Mouse (Mus musculus) kidney, postnatal 0 days (tissue): ENCODE measurements at regions not wholly inside any gene's neighbourhood (a gene's known extent, or its start where the extent isn't known, plus 50 kb on each side); places are given as distances from the start of the nearest gene placed in this dataset.

Source experiments
- ATAC-seq: fragments of 200-750 bp; cut with Nextera tagmentation; replicated peaks from 2 replicates; pipeline ENCODE4 v1.8.0; 2017; ENCODE audit warnings: low read depth, moderate number of reproducible peaks, moderate TSS enrichment, moderate library complexity; ENCODE audit not compliant: low FRiP score
- DNase-seq: peaks from one replicate; pipeline ENCODE4 v3.0.0-alpha.2; 2016; ENCODE audit warnings: low spot score
- H3K27ac ChIP-seq: fragments of 300-500 bp; sonication (generic); 2 replicates; pipeline ENCODE4 v1.5.1; 2014; ENCODE audit warnings: mild to moderate bottlenecking
- H3K27me3 ChIP-seq: fragments of 300-500 bp; sonication (generic); 2 replicates; pipeline ENCODE4 v1.6.1; 2014; ENCODE audit warnings: low read length, mixed read lengths; ENCODE audit not compliant: insufficient read depth
- H3K36me3 ChIP-seq: fragments of 300-500 bp; sonication (generic); 2 replicates; pipeline ENCODE4 v1.6.1; 2014; ENCODE audit warnings: low read length, mixed read lengths; ENCODE audit not compliant: insufficient read depth
- H3K4me1 ChIP-seq: fragments of 300-500 bp; sonication (generic); replicated peaks from 2 replicates; pipeline ENCODE4 v1.6.1; 2014; ENCODE audit warnings: antibody characterized with exemption, low read length, mixed read lengths; ENCODE audit not compliant: insufficient read depth
- H3K4me2 ChIP-seq: fragments of 300-500 bp; sonication (generic); 2 replicates; pipeline ENCODE4 v1.6.1; 2014; ENCODE audit warnings: mild to moderate bottlenecking, low read length, moderate library complexity, mixed read lengths
- H3K4me3 ChIP-seq: fragments of 300-500 bp; sonication (generic); replicated peaks from 2 replicates; pipeline ENCODE4 v1.5.1; 2014; ENCODE audit warnings: low read depth, low read length
- H3K9ac ChIP-seq: fragments of 300-500 bp; sonication (generic); 2 replicates; pipeline ENCODE4 v1.6.1; 2014; ENCODE audit warnings: low read depth, low read length
- H3K9me3 ChIP-seq: fragments of 300-500 bp; sonication (generic); replicated peaks from 2 replicates; pipeline ENCODE4 v1.6.1; 2016; ENCODE audit warnings: low read length, inconsistent platforms, mixed read lengths
- CTCF ChIP-seq: IDR thresholded peaks from 2 replicates; pipeline ENCODE4 v1.5.1; 2016; ENCODE audit warnings: antibody characterized with exemption, low read depth, mild to moderate bottlenecking, moderate library complexity
- WGBS: fragments of 180-500 bp; shearing (Covaris S2); extraction: QIAGEN DNeasy Blood & Tissue Kit; methylation state at CpG from one replicate; pipeline ENCODE4 v1.1.7; 2014; 5-methylcytosine and 5-hydroxymethylcytosine counted together

- ATAC-seq (no peak), DNase-seq (no peak)
- 72% methylated on average over 4 of the region's 4 CpGs for WGBS
- no peak overlapping the region for H3K4me2 ChIP-seq
- H3K9ac ChIP-seq: no peak overlapping the region
- no peaks in the 10 kb centered on the region for H3K27me3 ChIP-seq
- no peak for TF ChIP-seq CTCF
- H3K4me1 ChIP-seq: no peaks in the 10 kb centered on the region
- no peak overlapping the region for H3K4me3 ChIP-seq
- no peaks in the 10 kb centered on the region for H3K36me3 ChIP-seq
- H3K9me3 ChIP-seq: no peaks in the 10 kb centered on the region
- no peak overlapping the region for H3K27ac ChIP-seq
These were observed 245.7 kb downstream of the Flrt2 start for GRCm38 (mm10) chr12:95937705-95938104.

DNA sequence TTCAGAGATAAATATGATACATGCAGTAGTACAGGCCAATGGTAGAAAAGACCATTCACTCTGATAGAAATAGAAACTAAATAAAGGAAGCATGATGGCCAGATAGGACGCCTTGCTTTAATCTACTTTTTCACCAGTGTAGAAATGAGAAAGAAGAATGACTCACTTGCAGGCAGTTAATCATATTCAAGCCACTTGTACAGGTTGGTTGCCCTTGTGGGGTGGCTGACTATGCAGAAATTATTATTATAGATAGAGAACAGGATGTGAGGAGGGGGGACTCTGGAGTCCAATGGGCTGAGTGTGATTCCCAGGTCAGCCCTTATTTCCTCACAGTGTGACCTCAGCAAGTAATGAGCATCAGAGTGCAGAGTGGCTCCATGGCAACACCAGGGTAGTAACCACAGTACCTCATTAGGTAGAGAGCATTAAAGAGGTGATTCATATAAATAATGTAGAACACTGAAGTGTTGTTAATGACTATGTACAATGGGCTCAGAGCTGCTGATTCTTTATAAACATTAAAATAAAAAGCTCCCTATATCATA is 248.5 kb downstream of the Flrt2 start:
- H3K27ac ChIP-seq: no peak overlapping the region
- no peaks in the 10 kb centered on the region for H3K9me3 ChIP-seq
- H3K4me1 ChIP-seq: no peaks in the 10 kb centered on the region
- ATAC-seq (no peak), DNase-seq (no peak)
- no peaks in the 10 kb centered on the region for H3K36me3 ChIP-seq
- no peak overlapping the region for H3K4me3 ChIP-seq
- no peak overlapping the region for H3K9ac ChIP-seq
- no peak overlapping the region for H3K4me2 ChIP-seq
- 71% methylated on average over 1 of the region's 1 CpGs for WGBS
- no peaks in the 10 kb centered on the region for H3K27me3 ChIP-seq
- no peak for TF ChIP-seq CTCF

GRCm38 (mm10) chr12:95959786-95960504 is 267.9 kb downstream of the Flrt2 start:
- 83% methylated on average over 6 of the region's 6 CpGs for WGBS
- no peak overlapping the region for H3K27ac ChIP-seq
- H3K27me3 ChIP-seq: no peaks in the 10 kb centered on the region
- TF ChIP-seq CTCF: no peak
- H3K9ac ChIP-seq: no peak overlapping the region
- H3K4me3 ChIP-seq: no peak overlapping the region
- ATAC-seq: no peak
- H3K9me3 ChIP-seq: no peaks in the 10 kb centered on the region
- H3K36me3 ChIP-seq: no peaks in the 10 kb centered on the region
- H3K4me1 ChIP-seq: no peaks in the 10 kb centered on the region
- H3K4me2 ChIP-seq: no peak overlapping the region
- no peak for DNase-seq

DNA sequence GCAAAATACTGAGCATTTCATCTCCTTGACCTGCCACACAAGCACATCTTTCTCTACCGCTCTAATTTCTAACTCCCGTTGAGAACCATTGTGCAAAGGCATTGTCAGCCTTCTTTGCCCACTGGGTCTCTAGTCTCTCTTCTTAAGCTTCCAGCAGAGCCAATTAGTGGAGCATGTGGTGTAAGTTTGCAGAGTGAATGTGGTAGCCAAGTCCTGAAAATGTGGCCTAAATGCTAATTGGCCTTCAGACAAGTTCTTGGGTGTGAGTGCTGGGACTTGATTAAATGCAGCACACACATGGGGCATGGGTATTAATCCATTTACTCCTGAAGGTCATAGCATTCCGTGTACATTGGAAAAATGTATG is 268.5 kb downstream of the Flrt2 start:
- Histone ChIP-seq H3K4me3 (no peak overlapping the region), H3K9me3 (no peaks in the 10 kb centered on the region), H3K4me1 (no peaks in the 10 kb centered on the region), H3K9ac (no peak overlapping the region), H3K36me3 (no peaks in the 10 kb centered on the region), H3K4me2 (no peak overlapping the region), H3K27ac (no peak overlapping the region), H3K27me3 (no peaks in the 10 kb centered on the region)
- no peak for TF ChIP-seq CTCF
- DNase-seq (no peak), ATAC-seq (no peak)
- 85% methylated on average over 3 of the region's 3 CpGs for WGBS

DNA sequence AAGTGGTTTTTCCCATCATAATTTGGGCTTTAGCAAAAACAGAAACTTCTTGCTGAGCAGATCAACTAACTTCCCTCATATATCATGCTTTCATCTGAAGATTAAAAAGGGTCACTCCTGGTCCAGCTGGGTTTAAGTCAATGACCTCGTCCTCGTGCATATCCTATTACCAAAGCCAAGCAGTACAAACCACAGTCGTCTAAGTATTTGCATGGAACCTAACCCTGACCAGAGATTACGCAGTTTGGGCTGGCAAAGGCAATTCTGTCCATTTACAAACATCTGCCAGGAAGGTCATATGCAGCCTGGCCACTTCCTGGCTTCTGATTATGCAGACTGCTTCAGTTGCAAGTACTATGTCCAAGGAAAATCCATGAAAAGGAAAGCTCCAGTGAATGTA is 270.8 kb downstream of the Flrt2 start:
- no peak for TF ChIP-seq CTCF

GRCm38 (mm10) chr12:95988669-95989288 is 296.8 kb downstream of the Flrt2 start:
- DNase-seq: no peak
- H3K36me3 ChIP-seq: no peaks in the 10 kb centered on the region
- no peak overlapping the region for H3K4me2 ChIP-seq
- H3K9ac ChIP-seq: no peak overlapping the region
- no peaks in the 10 kb centered on the region for H3K4me1 ChIP-seq
- no peaks in the 10 kb centered on the region for H3K27me3 ChIP-seq
- no peak for TF ChIP-seq CTCF
- no peak overlapping the region for H3K4me3 ChIP-seq
- H3K27ac ChIP-seq: no peak overlapping the region
- no peaks in the 10 kb centered on the region for H3K9me3 ChIP-seq
- 63% methylated on average over 5 of the region's 5 CpGs for WGBS
- ATAC-seq: no peak

More for the DNA sequence above, 270.8 kb downstream of the Flrt2 start:
- WGBS: 16% methylated on average over 4 of the region's 4 CpGs
- ATAC-seq: no peak
- H3K27me3 ChIP-seq: no peaks in the 10 kb centered on the region
- peak; percentile 24 for DNase-seq
- H3K4me1 ChIP-seq: no peaks in the 10 kb centered on the region
- H3K36me3 ChIP-seq: no peaks in the 10 kb centered on the region
- no peak overlapping the region for H3K9ac ChIP-seq
- H3K4me2 ChIP-seq: no peak overlapping the region
- H3K27ac ChIP-seq: no peak overlapping the region
- H3K4me3 ChIP-seq: no peak overlapping the region
- H3K9me3 ChIP-seq: no peaks in the 10 kb centered on the region
